Mouse (Mus musculus) embryonic facial prominence, embryonic 13.5 days (tissue): Measurements from ENCODE around the gene Ttll5. TPM values are rescaled to one million over a fixed set of nuclear protein-coding genes. Genes with fewer than 3 reads are reported as not detected.

Source experiments
- ATAC-seq: fragments of 200-750 bp; cut with Nextera tagmentation; 2 replicates; pipeline ENCODE4 v1.8.0; 2017; ENCODE audit warnings: low read depth; ENCODE audit not compliant: insufficient number of reproducible peaks, insufficient read depth, low FRiP score, low TSS enrichment
- H3K27ac ChIP-seq: fragments of 300-500 bp; sonication (generic); 2 replicates; pipeline ENCODE4 v1.5.1; 2015; ENCODE audit warnings: moderate library complexity, mild to moderate bottlenecking, inconsistent platforms
- H3K27me3 ChIP-seq: fragments of 300-500 bp; sonication (generic); 2 replicates; pipeline ENCODE4 v1.6.1; 2015; ENCODE audit warnings: mild to moderate bottlenecking, inconsistent platforms
- H3K36me3 ChIP-seq: fragments of 300-500 bp; sonication (generic); 2 replicates; pipeline ENCODE4 v1.6.1; 2015; ENCODE audit warnings: mild to moderate bottlenecking, inconsistent platforms
- H3K4me1 ChIP-seq: fragments of 300-500 bp; sonication (generic); 2 replicates; pipeline ENCODE4 v1.6.1; 2015; ENCODE audit warnings: inconsistent platforms
- H3K4me2 ChIP-seq: fragments of 300-500 bp; sonication (generic); 2 replicates; pipeline ENCODE4 v1.6.1; 2015; ENCODE audit warnings: moderate library complexity, mild to moderate bottlenecking, inconsistent platforms
- H3K4me3 ChIP-seq: fragments of 300-500 bp; sonication (generic); 2 replicates; pipeline ENCODE4 v1.5.1; 2015; ENCODE audit warnings: mild to moderate bottlenecking, inconsistent platforms
- H3K9ac ChIP-seq: fragments of 300-500 bp; sonication (generic); 2 replicates; pipeline ENCODE4 v1.6.1; 2015; ENCODE audit warnings: mild to moderate bottlenecking, inconsistent platforms
- H3K9me3 ChIP-seq: fragments of 300-500 bp; sonication (generic); 2 replicates; pipeline ENCODE4 v1.6.1; 2016; ENCODE audit warnings: inconsistent platforms
- WGBS: fragments of 180-500 bp; shearing (Covaris S2); methylation state at CpG from one replicate; pipeline ENCODE4 v1.1.7; 2015; ENCODE audit warnings: mixed read lengths; 5-methylcytosine and 5-hydroxymethylcytosine counted together
- polyA plus RNA-seq: library from polyadenylated mRNA; unstranded; fragments of >200 nt; fragmentation: Nextera tagmentation; extraction: Ambion mirVana; gene quantifications from 2 replicates; pipeline ENCODE4 v1.2.1, GENCODE M21; 2015

Ttll5 gene
- polyA plus RNA-seq, 1 experiment from 2014 or later: 17.3 TPM

DNA sequence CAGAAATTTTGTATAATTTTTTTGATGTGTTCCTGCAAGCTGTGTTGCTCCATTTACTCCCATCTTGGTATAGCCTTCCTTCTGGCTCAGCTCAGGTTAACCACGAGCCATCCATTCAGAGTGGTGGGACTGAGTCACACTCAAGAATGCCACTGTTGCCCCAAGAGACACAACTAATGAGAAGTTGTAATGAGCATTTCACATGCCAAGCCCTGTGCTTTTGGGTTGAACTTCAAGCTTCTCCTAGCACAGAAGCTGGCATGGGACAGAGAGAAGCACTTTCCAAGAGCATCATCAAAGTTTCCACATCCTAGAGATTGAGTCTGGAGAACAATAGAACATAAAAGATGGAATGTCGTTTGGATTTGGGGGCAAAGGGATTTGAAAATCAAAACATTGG lies 190.7 kb downstream of the Ttll5 start:
- Histone ChIP-seq H3K9ac (no peak overlapping the region), H3K27me3 (no peaks in the 10 kb centered on the region), H3K9me3 (no peaks in the 10 kb centered on the region), H3K4me2 (no peak overlapping the region), H3K4me3 (no peak overlapping the region), H3K4me1 (peaks cover 51% of the 10 kb centered on the region), H3K36me3 (no peaks in the 10 kb centered on the region), H3K27ac (no peak overlapping the region)
- 65% methylated on average over 2 of the region's 2 CpGs for WGBS
- no peak for ATAC-seq

DNA sequence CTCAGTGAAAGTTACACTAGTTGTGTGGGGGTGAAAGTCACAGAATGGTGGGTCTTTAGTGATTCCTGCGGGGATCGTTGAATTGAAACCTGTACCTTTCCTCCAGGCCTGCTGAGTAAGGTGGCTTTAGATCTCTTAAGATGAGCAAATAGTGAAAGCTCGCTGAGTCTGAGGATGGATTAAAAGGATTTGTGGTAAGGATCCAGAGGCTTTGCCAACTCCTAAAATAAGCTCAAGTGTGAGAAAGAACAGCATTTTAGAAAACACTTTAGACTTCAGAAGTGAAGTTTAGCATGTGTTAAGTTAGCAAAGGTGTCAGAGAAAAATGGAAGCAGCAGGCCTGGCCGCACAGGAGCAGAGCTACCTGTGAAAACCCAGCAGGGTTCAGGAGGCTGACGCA lies 192.9 kb downstream of the Ttll5 start:
- no peak overlapping the region for H3K4me3 ChIP-seq
- H3K9ac ChIP-seq: no peak overlapping the region
- 63% methylated on average over 5 of the region's 5 CpGs for whole genome bisulfite sequencing

GRCm38 (mm10) chr12:86021583-86021982 lies 197.1 kb downstream of the Ttll5 start:
- WGBS: 66% methylated on average over 6 of the region's 6 CpGs
- Histone ChIP-seq H3K27ac (no peak overlapping the region), H3K9me3 (no peaks in the 10 kb centered on the region), H3K9ac (0 out of 2 replicates have a peak overlapping the region, but pooled peaks have one; percentile 21), H3K4me3 (no peak overlapping the region), H3K36me3 (no peaks in the 10 kb centered on the region; the same call in 1 of the 2 replicates), H3K4me1 (peaks cover 51% of the 10 kb centered on the region), H3K27me3 (no peaks in the 10 kb centered on the region), H3K4me2 (no peak overlapping the region)
- ATAC-seq: no peak

More for the DNA sequence above, 192.9 kb downstream of the Ttll5 start:
- Histone ChIP-seq H3K4me2 (no peak overlapping the region), H3K27me3 (no peaks in the 10 kb centered on the region), H3K9me3 (no peaks in the 10 kb centered on the region), H3K36me3 (no peaks in the 10 kb centered on the region), H3K27ac (no peak overlapping the region), H3K4me1 (peaks cover 48% of the 10 kb centered on the region)
- no peak for ATAC-seq

- WGBS: 45% methylated on average over 9 of the region's 9 CpGs
- Histone ChIP-seq H3K9me3 (no peaks in the 10 kb centered on the region), H3K4me3 (no peak overlapping the region), H3K9ac (no peak overlapping the region), H3K27ac (peak overlapping the region; percentile 81), H3K36me3 (no peaks in the 10 kb centered on the region; the same call in 1 of the 2 replicates), H3K4me2 (no peak overlapping the region), H3K27me3 (no peaks in the 10 kb centered on the region), H3K4me1 (peaks cover 51% of the 10 kb centered on the region)
- ATAC-seq: no peak
Measured at GRCm38 (mm10) chr12:86022282-86022984, 198.0 kb downstream of the Ttll5 start.

DNA sequence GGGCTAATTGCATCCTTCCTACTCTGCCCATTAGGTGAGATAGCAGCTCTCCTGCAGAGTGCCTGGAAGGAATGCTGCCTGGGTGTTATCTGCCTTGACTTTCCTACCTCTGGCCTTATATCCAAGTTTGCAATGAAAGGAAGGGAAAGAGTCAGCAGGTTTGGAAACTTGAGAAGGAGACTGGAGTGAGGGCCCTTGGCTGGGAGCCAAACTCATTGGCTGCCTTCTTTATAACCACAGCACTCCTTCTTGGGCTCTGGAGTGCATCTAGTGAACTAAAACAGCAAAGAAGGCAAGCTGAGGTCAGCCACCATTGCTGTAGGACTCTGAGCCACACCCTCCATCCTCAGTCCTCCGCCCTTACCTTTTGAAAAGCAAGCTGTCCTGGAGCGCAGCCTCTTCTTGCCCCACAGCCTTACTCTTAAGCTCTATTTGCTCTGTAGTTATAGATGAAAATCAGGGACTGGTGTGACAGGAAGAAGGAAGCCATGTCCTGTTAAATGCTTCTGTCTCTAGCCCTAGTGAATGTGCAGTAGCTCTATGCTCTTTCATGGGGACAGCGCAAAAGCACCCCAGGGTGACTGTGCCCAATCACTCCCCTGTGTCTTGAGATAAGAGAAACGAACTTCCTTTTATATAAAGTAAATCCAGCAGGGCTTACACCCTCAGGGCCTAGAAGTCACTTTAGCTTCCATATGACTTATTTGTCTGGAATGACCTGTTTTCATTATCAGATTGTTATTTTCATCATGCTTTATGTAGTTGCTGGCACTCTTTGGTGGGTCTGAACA lies 198.8 kb downstream of the Ttll5 start:
- Histone ChIP-seq H3K4me3 (no peak overlapping the region), H3K36me3 (no peaks in the 10 kb centered on the region; the same call in 1 of the 2 replicates), H3K27me3 (no peaks in the 10 kb centered on the region), H3K4me1 (peaks cover 54% of the 10 kb centered on the region), H3K4me2 (no peak overlapping the region), H3K9ac (no peak overlapping the region), H3K9me3 (no peaks in the 10 kb centered on the region), H3K27ac (peak overlapping the region; percentile 81)
- 66% methylated on average over 4 of the region's 4 CpGs for WGBS
- ATAC-seq: no peak

DNA sequence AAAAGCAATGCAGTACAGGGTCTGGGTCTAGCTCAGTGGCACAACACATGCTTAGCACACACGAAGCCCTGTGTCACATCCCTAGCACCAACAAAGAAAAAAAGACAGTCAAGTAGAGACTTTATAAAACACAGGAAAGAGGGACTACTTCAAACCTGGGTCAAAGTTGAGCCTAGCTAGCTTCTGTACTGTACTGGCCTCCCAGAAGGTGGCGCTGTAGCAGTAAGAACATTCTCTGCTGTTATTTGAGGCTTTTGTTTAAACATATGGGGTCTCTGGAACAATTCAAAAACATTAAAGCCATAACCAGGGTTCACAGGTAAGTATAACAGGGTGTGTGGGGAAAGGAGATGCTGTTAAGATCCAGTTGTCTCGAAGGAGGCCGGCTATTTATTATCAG lies 200.0 kb downstream of the Ttll5 start:
- Histone ChIP-seq H3K27ac (0 out of 2 replicates have a peak overlapping the region, but pooled peaks have one; percentile 7), H3K4me2 (no peak overlapping the region), H3K27me3 (no peaks in the 10 kb centered on the region), H3K9me3 (no peaks in the 10 kb centered on the region), H3K4me3 (no peak overlapping the region), H3K36me3 (no peaks in the 10 kb centered on the region; the same call in 1 of the 2 replicates), H3K9ac (no peak overlapping the region), H3K4me1 (peaks cover 54% of the 10 kb centered on the region)
- no peak for ATAC-seq
- WGBS: 58% methylated on average over 4 of the region's 4 CpGs

- WGBS: 91% methylated on average over 6 of the region's 6 CpGs
- Histone ChIP-seq H3K4me3 (no peak overlapping the region), H3K9me3 (no peaks in the 10 kb centered on the region), H3K27ac (no peak overlapping the region), H3K27me3 (no peaks in the 10 kb centered on the region), H3K4me1 (peaks cover 54% of the 10 kb centered on the region), H3K4me2 (no peak overlapping the region), H3K36me3 (no peaks in the 10 kb centered on the region; the same call in 1 of the 2 replicates), H3K9ac (no peak overlapping the region)
- ATAC-seq: no peak
Measured at GRCm38 (mm10) chr12:86025480-86025879, 201.0 kb downstream of the Ttll5 start.

DNA sequence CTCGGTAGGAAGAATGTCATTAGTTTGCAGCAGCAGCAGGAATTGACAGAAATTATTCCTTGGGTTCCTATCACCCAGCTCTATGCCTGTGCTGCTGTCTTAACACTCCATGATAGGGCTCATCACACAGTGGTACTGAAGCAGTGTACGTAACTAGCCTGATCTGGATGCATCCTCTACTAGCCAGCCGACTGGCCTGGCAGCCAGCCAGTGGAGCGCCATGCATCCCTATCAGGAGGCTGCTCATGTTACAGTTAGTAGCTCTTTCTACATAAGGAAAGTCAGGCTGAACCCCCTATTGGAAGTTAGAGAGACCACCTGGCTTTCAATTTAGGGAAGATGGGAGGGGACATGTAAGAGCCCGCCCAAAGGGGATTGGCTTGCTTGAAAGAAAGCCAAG lies 202.5 kb downstream of the Ttll5 start:
- Histone ChIP-seq H3K36me3 (no peaks in the 10 kb centered on the region; the same call in 1 of the 2 replicates), H3K4me2 (no peak overlapping the region), H3K9ac (no peak overlapping the region), H3K9me3 (no peaks in the 10 kb centered on the region), H3K4me1 (peaks cover 41% of the 10 kb centered on the region), H3K27ac (no peak overlapping the region), H3K27me3 (no peaks in the 10 kb centered on the region), H3K4me3 (no peak overlapping the region)
- WGBS: 50% methylated on average over 5 of the region's 5 CpGs
- no peak; the same call in 1 of the 2 replicates for ATAC-seq

DNA sequence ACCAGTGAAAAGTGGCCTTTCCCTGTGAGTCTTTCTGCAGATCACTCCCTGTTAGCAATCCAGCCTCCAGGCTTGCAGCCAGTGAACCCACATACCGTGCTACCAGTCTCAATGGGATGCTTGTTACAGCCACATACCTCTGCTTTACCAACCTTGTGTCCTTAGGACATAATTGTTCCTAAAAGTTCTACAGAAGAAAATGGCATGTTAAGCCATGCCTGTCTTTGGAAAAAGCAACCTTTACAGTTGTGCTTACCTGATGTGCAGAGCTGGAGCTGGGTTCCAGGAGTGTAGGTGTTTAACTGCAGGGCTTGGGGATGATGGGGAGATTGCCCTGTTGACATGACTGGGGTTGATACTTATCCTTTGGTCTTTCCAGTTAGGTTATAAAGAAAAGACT lies 203.3 kb downstream of the Ttll5 start:
- ATAC-seq: no peak
- Histone ChIP-seq H3K4me2 (no peak overlapping the region), H3K9ac (no peak overlapping the region), H3K27me3 (no peaks in the 10 kb centered on the region), H3K4me1 (peaks cover 34% of the 10 kb centered on the region), H3K27ac (no peak overlapping the region), H3K4me3 (no peak overlapping the region), H3K9me3 (no peaks in the 10 kb centered on the region), H3K36me3 (no peaks in the 10 kb centered on the region; the same call in 1 of the 2 replicates)
- WGBS: 62% methylated on average over 1 of the region's 1 CpGs

DNA sequence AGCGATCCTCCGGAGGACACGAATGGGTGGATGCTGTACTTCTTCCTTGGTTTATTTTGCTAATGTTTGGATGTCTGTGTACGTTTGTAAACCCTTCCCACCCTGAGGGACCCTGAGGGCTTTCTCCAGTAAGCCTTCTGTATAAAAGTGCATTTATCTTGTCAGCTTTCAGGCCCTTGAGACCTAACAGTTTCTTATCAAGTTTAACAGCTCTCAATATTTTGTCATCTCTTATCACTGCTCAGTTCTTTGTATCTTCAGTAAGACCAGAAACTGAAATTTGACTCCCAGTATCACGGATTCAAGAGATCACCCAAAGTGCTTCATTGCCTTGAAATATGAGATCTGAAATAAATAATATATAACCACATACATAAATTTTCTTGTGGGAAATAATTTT lies 206.5 kb downstream of the Ttll5 start:
- WGBS: 67% methylated on average over 5 of the region's 5 CpGs

DNA sequence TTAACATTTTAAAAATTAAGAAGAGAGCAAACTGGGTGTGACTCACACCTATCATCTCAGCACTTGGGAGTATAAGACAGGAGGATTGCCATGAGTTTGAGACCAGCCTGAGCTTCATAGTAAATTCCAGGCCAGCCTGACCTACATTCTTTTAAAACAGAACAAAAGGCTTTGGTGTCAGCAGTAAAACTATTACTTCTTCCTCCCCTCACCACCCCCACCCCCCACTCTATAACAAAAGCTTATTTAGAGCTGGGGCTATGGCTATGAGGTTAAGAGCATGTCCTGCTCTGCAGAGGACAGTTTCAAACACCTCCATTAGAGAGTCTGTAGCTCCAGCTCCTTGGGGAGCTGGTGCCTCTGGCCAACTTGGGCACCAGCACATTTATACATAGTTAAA lies 211.1 kb downstream of the Ttll5 start:
- Histone ChIP-seq H3K4me3 (no peak overlapping the region), H3K36me3 (no peaks in the 10 kb centered on the region), H3K9me3 (no peaks in the 10 kb centered on the region), H3K4me2 (no peak overlapping the region), H3K27ac (no peak overlapping the region), H3K27me3 (no peaks in the 10 kb centered on the region), H3K4me1 (peaks cover 19% of the 10 kb centered on the region), H3K9ac (no peak overlapping the region)
- ATAC-seq: no peak

More for the DNA sequence above, 206.5 kb downstream of the Ttll5 start:
- Histone ChIP-seq H3K9me3 (no peaks in the 10 kb centered on the region), H3K36me3 (no peaks in the 10 kb centered on the region), H3K27ac (no peak overlapping the region), H3K4me1 (peaks cover 12% of the 10 kb centered on the region), H3K27me3 (no peaks in the 10 kb centered on the region), H3K9ac (no peak overlapping the region), H3K4me3 (no peak overlapping the region), H3K4me2 (no peak overlapping the region)
- ATAC-seq: no peak
